Mouse (Mus musculus) lung, embryonic 15.5 days (tissue): Measurements from ENCODE around the gene Baz1a. TPM values are rescaled to one million over a fixed set of nuclear protein-coding genes. Genes with fewer than 3 reads are reported as not detected.

Experiments
- ATAC-seq: fragments of 200-750 bp; cut with Nextera tagmentation; 2 replicates; pipeline ENCODE4 v1.8.0; 2017; ENCODE audit warnings: moderate number of reproducible peaks, borderline replicate concordance; ENCODE audit not compliant: low FRiP score, low TSS enrichment; ENCODE audit errors: extremely low read depth
- H3K27ac ChIP-seq: fragments of 300-500 bp; sonication (generic); 2 replicates; pipeline ENCODE4 v1.5.1; 2015; ENCODE audit warnings: moderate library complexity, mild to moderate bottlenecking, inconsistent platforms
- H3K27me3 ChIP-seq: fragments of 300-500 bp; sonication (generic); 2 replicates; pipeline ENCODE4 v1.6.1; 2015; ENCODE audit warnings: inconsistent platforms
- H3K36me3 ChIP-seq: fragments of 300-500 bp; sonication (generic); 2 replicates; pipeline ENCODE4 v1.6.1; 2015; ENCODE audit warnings: inconsistent platforms
- H3K4me1 ChIP-seq: fragments of 300-500 bp; sonication (generic); 2 replicates; pipeline ENCODE4 v1.6.1; 2015; ENCODE audit warnings: inconsistent platforms
- H3K4me2 ChIP-seq: fragments of 300-500 bp; sonication (generic); 2 replicates; pipeline ENCODE4 v1.6.1; 2015; ENCODE audit warnings: inconsistent platforms, mild to moderate bottlenecking, moderate library complexity
- H3K4me3 ChIP-seq: fragments of 300-500 bp; sonication (generic); 2 replicates; pipeline ENCODE4 v1.5.1; 2015; ENCODE audit warnings: mild to moderate bottlenecking, inconsistent platforms
- H3K9ac ChIP-seq: fragments of 300-500 bp; sonication (generic); 2 replicates; pipeline ENCODE4 v1.6.1; 2015; ENCODE audit warnings: inconsistent platforms
- H3K9me3 ChIP-seq: fragments of 300-500 bp; sonication (generic); 2 replicates; pipeline ENCODE4 v1.6.1; 2016; ENCODE audit warnings: inconsistent platforms
- WGBS: fragments of 180-500 bp; shearing (Covaris S2); methylation state at CpG from one replicate; pipeline ENCODE4 v1.1.7; 2015; 5-methylcytosine and 5-hydroxymethylcytosine counted together
- polyA plus RNA-seq: library from polyadenylated mRNA; unstranded; fragments of >200 nt; fragmentation: Nextera tagmentation; extraction: Ambion mirVana; gene quantifications from 2 replicates; pipeline ENCODE4 v1.2.1, GENCODE M21; 2015

Gene Baz1a
- polyA plus RNA-seq, 1 experiment from 2014 or later = 24.8 TPM

- Histone ChIP-seq H3K27ac (no peak overlapping the region), H3K4me1 (0 out of 2 replicates have a peak, but pooled peaks cover under 1% of the 10 kb centered on the region), H3K9ac (no peak overlapping the region), H3K36me3 (no peaks in the 10 kb centered on the region), H3K4me3 (no peak overlapping the region), H3K4me2 (no peak overlapping the region), H3K9me3 (no peaks in the 10 kb centered on the region), H3K27me3 (no peaks in the 10 kb centered on the region)
- no peak for ATAC-seq
- WGBS = 92% methylated on average over 8 of the region's 8 CpGs
Measured at GRCm38 (mm10) chr12:55049731-55050353, 35.7 kb upstream of the Baz1a start.

GRCm38 (mm10) chr12:55041011-55041410 lies 26.9 kb upstream of the Baz1a start:
- H3K9me3 ChIP-seq = no peaks in the 10 kb centered on the region
- H3K27ac ChIP-seq = no peak overlapping the region
- ATAC-seq = no peak
- H3K27me3 ChIP-seq = no peaks in the 10 kb centered on the region
- no peak overlapping the region for H3K9ac ChIP-seq
- no peaks in the 10 kb centered on the region for H3K4me1 ChIP-seq
- WGBS = 53% methylated on average over 15 of the region's 15 CpGs
- no peaks in the 10 kb centered on the region for H3K36me3 ChIP-seq
- H3K4me2 ChIP-seq = no peak overlapping the region
- no peak overlapping the region for H3K4me3 ChIP-seq

- no peak for ATAC-seq
- Histone ChIP-seq H3K4me3 (no peak overlapping the region), H3K4me1 (no peaks in the 10 kb centered on the region), H3K4me2 (no peak overlapping the region), H3K9me3 (no peaks in the 10 kb centered on the region), H3K27me3 (no peaks in the 10 kb centered on the region), H3K9ac (no peak overlapping the region), H3K36me3 (no peaks in the 10 kb centered on the region), H3K27ac (no peak overlapping the region)
- 18% methylated on average over 3 of the region's 3 CpGs for WGBS
Measured at GRCm38 (mm10) chr12:55027088-55027487, 12.9 kb upstream of the Baz1a start.

- no peak overlapping the region for H3K9ac ChIP-seq
- no peak overlapping the region for H3K4me3 ChIP-seq
- peak; percentile 14; the same call in 1 of the 2 replicates for ATAC-seq
- 68% methylated on average over 2 of the region's 2 CpGs for WGBS
- H3K4me1 ChIP-seq = no peaks in the 10 kb centered on the region
- no peak overlapping the region for H3K4me2 ChIP-seq
- no peaks in the 10 kb centered on the region for H3K36me3 ChIP-seq
- no peak overlapping the region for H3K27ac ChIP-seq
- H3K9me3 ChIP-seq = no peaks in the 10 kb centered on the region
- H3K27me3 ChIP-seq = no peaks in the 10 kb centered on the region
Measured at GRCm38 (mm10) chr12:55023284-55023683, 9.1 kb upstream of the Baz1a start.

GRCm38 (mm10) chr12:55019421-55019877 lies 5.3 kb upstream of the Baz1a start:
- Histone ChIP-seq H3K4me3 (no peak overlapping the region), H3K27me3 (no peaks in the 10 kb centered on the region), H3K9me3 (no peaks in the 10 kb centered on the region), H3K9ac (no peak overlapping the region), H3K4me2 (no peak overlapping the region), H3K36me3 (no peaks in the 10 kb centered on the region), H3K27ac (no peak overlapping the region), H3K4me1 (no peaks in the 10 kb centered on the region)
- ATAC-seq = no peak
- 79% methylated on average over 7 of the region's 7 CpGs for WGBS

GRCm38 (mm10) chr12:55017119-55017721 lies 3.1 kb upstream of the Baz1a start:
- Histone ChIP-seq H3K9me3 (no peaks in the 10 kb centered on the region), H3K36me3 (no peaks in the 10 kb centered on the region), H3K27me3 (no peaks in the 10 kb centered on the region), H3K4me2 (no peak overlapping the region), H3K4me1 (no peaks in the 10 kb centered on the region), H3K4me3 (no peak overlapping the region), H3K27ac (no peak overlapping the region), H3K9ac (no peak overlapping the region)
- no peak for ATAC-seq
- WGBS = 74% methylated on average over 9 of the region's 9 CpGs

- no peak overlapping the region for H3K4me3 ChIP-seq
- no peaks in the 10 kb centered on the region for H3K27me3 ChIP-seq
- no peaks in the 10 kb centered on the region for H3K9me3 ChIP-seq
- WGBS = 70% methylated on average over 8 of the region's 8 CpGs
- ATAC-seq = no peak
- H3K36me3 ChIP-seq = no peaks in the 10 kb centered on the region
- H3K4me2 ChIP-seq = no peak overlapping the region
- H3K4me1 ChIP-seq = no peaks in the 10 kb centered on the region
- H3K27ac ChIP-seq = no peak overlapping the region
- H3K9ac ChIP-seq = no peak overlapping the region
Measured at GRCm38 (mm10) chr12:55016339-55017118, 2.4 kb upstream of the Baz1a start.

- no peaks in the 10 kb centered on the region for H3K27me3 ChIP-seq
- H3K36me3 ChIP-seq = no peaks in the 10 kb centered on the region
- WGBS = 79% methylated on average over 5 of the region's 5 CpGs
- no peak overlapping the region for H3K27ac ChIP-seq
- H3K9ac ChIP-seq = no peak overlapping the region
- H3K4me3 ChIP-seq = no peak overlapping the region
- no peak for ATAC-seq
- H3K9me3 ChIP-seq = no peaks in the 10 kb centered on the region
- no peak overlapping the region for H3K4me2 ChIP-seq
- no peaks in the 10 kb centered on the region for H3K4me1 ChIP-seq
Measured at GRCm38 (mm10) chr12:55015428-55015827, 1.3 kb upstream of the Baz1a start.

- Histone ChIP-seq H3K27me3 (no peaks in the 10 kb centered on the region), H3K9ac (no peak overlapping the region), H3K9me3 (no peaks in the 10 kb centered on the region), H3K27ac (no peak overlapping the region), H3K4me1 (no peaks in the 10 kb centered on the region), H3K4me3 (no peak overlapping the region), H3K36me3 (no peaks in the 10 kb centered on the region), H3K4me2 (no peak overlapping the region)
- WGBS = 87% methylated on average over 1 of the region's 1 CpGs
- ATAC-seq = no peak
Measured at GRCm38 (mm10) chr12:55013031-55013430, 1.1 kb downstream of the Baz1a start.

GRCm38 (mm10) chr12:55007361-55008008 lies 6.7 kb downstream of the Baz1a start:
- Histone ChIP-seq H3K36me3 (no peaks in the 10 kb centered on the region), H3K4me2 (no peak overlapping the region), H3K27me3 (no peaks in the 10 kb centered on the region), H3K9ac (no peak overlapping the region), H3K9me3 (no peaks in the 10 kb centered on the region), H3K27ac (no peak overlapping the region), H3K4me3 (no peak overlapping the region), H3K4me1 (no peaks in the 10 kb centered on the region)
- WGBS = 81% methylated on average over 14 of the region's 14 CpGs
- no peak for ATAC-seq

GRCm38 (mm10) chr12:55006071-55006470 lies 8.1 kb downstream of the Baz1a start:
- H3K9ac ChIP-seq = no peak overlapping the region
- no peaks in the 10 kb centered on the region for H3K36me3 ChIP-seq
- H3K4me3 ChIP-seq = no peak overlapping the region
- no peak overlapping the region for H3K27ac ChIP-seq
- H3K4me1 ChIP-seq = no peaks in the 10 kb centered on the region
- 90% methylated on average over 7 of the region's 7 CpGs for WGBS
- ATAC-seq = no peak
- no peaks in the 10 kb centered on the region for H3K27me3 ChIP-seq
- no peaks in the 10 kb centered on the region for H3K9me3 ChIP-seq
- no peak overlapping the region for H3K4me2 ChIP-seq

- ATAC-seq = no peak
- no peak overlapping the region for H3K9ac ChIP-seq
- H3K27me3 ChIP-seq = no peaks in the 10 kb centered on the region
- H3K9me3 ChIP-seq = no peaks in the 10 kb centered on the region
- WGBS = 84% methylated on average over 3 of the region's 3 CpGs
- H3K36me3 ChIP-seq = no peaks in the 10 kb centered on the region
- 0 out of 2 replicates have a peak, but pooled peaks cover 3% of the 10 kb centered on the region for H3K4me1 ChIP-seq
- no peak overlapping the region for H3K27ac ChIP-seq
- H3K4me3 ChIP-seq = no peak overlapping the region
- H3K4me2 ChIP-seq = no peak overlapping the region
Measured at GRCm38 (mm10) chr12:55004396-55004795, 9.8 kb downstream of the Baz1a start.
